Mouse (Mus musculus): ENCODE results near the gene Lbhd2. TPM values are rescaled to one million over a fixed set of nuclear protein-coding genes. Genes with fewer than 3 reads are reported as not detected.

Lbhd2 gene
- not detected for total RNA-seq (2021)
- long read RNA-seq, experiment 1: 0 reads
- long read RNA-seq, experiment 2: 0 reads

- DNase-seq: no peak
Measured at GRCm38 (mm10) chr12:111406622-111407021, at the start of gene Lbhd2. TSS of gene Lbhd2 (plus strand) at chr12:111406809.

GRCm38 (mm10) chr12:111360671-111361070, 45.9 kb upstream of the Lbhd2 start:
- DNase-seq: no peak

- DNase-seq: no peak
Measured at GRCm38 (mm10) chr12:111361319-111362098, 45.1 kb upstream of the Lbhd2 start.

DNA sequence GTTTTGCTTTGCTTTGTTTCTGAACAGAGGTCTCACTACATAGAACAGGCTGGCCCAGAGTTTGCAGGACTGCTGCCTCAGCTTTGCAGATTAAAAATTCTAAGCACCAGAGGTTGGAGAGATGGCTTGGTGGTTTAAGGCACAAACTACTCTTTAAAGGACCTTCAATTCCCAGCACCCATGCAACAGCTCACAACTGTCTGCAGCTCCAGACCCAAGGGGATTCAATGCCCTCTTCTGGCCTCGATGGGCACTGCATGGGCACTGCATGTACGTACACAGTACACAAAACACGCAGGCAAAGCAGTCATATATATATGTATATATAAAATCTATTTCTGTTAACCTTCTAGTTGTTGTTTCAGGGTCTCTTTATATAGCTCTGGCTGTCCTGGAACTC, 42.4 kb upstream of the Lbhd2 start:
- DNase-seq: no peak

DNA sequence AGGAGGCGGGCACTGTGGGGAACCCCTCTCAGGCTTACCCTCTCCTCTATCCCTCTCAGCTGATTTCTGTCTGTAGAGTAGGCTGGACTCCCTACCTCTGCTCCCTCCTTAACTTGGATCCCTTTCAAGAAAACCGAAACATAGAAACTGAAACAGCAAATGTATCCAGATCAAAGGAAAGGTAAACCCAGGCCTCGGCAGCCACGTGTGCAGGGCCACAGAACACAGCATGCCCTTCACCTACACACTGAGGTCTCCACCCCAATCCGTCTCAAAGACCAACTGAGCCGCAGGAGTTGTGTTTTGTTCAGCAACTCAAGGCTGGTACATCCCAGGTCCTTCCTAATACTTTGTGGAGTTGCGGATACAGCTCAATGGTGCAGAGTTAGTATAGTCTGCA, 39.5 kb upstream of the Lbhd2 start:
- no peak for DNase-seq

DNA sequence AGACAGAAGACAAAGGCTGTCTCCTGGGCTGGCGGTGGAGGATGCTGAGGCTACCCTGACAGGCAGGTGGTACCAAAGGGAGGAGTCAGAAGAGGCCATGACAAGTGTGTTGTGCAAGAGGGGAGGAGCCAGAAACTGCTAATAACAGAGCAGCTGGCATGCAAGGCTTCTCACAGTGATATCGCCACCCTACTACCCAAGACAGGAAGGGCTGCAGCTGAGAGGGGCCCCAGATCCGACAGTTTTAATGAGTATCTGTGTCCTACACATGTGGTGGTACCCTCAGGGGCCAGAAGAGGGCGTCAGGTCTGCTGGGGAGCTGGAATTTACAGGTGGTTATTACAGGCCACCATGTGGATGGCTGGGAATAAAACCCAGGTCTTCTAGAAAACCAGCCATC, 36.4 kb upstream of the Lbhd2 start:
- DNase-seq: no peak

DNA sequence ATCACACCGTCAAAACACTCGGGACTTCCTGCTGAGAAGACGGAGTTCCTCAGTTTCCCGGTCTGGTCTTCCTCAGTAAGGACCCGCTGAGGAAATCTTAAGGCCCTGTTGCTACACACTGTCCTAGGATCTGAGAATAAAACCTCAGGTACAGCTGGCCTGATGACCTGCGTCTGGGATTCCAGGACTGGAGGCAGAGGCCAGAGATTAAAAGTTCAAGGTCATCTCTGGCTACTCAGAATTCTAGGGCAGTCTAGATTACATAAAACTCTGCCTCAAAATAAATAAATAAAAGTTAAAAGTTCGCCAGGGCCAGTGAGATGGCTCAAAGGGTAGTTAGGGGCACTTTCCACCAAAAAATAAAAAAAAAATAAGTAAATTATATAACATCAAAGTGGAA, 34.7 kb upstream of the Lbhd2 start:
- DNase-seq: no peak

DNA sequence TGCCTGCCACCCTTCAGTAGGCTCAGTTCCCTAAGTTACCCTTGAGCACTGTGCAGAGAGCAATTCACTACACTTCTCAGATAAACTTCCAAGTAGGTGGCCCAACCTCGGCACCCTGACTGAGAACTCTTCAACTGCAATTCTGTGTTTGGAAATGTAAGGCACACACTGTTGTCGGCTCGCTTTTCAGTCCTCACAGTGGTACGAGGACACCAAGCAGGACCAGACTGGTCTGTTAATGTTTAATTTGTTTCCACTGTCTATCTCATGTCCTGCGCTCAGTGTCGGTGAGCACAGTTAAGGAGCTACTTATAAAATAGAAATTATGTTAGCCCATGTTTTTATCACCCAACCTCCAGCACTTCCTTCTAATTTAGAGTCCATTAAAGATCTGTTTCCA, 33.2 kb upstream of the Lbhd2 start:
- DNase-seq: no peak

- DNase-seq: no peak
Measured at GRCm38 (mm10) chr12:111374727-111375126, 31.9 kb upstream of the Lbhd2 start.

GRCm38 (mm10) chr12:111375559-111375958, 31.1 kb upstream of the Lbhd2 start:
- DNase-seq: peak in 1 of 2 experiments; percentile 36

DNA sequence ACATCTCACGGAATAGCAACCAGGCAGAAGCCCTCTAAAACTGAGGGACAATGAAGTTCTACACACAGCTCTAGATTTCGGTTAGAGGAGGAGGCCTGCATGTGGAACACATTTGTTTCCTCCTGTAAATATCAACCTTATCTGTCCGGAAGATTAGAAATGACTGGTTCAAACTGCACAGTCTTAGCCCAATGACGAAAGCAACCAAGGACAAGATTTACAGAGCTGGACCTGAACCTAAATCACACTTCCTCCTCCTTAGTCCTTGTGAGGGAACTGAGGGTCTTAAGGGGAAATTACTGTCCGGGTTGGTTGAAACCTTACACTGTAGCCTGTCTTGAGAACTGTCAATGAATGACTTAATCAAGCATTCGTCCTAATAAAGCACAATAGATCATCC, 30.6 kb upstream of the Lbhd2 start:
- DNase-seq: no peak

DNA sequence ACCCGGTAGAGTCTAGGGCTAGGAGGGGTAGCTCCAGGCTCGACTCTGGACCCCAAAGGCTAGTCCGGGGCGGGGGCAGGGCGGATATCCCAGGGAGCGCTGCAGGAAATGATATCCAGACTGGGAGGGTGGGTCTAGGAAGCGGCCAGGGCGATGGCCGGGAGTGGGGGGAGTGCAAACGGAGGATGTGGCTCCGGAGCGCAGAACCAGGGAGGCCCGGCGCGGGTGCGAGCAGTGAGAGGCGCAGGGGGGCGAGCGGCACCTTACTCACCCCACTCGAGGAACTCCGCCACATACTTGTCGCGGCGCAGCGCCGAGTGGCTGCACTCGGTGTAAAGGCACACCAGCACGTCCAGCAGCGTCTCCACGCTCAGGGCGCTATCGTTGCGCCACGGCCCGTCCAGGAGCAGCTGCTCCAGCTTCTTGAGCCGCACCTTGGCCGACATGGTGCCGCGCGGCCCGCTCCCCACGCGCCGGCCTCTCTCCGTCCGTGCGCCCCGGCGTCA, 29.7 kb upstream of the Lbhd2 start:
- peak; percentile 79 to 86 for DNase-seq

GRCm38 (mm10) chr12:111377376-111377973, 29.1 kb upstream of the Lbhd2 start, which contains the start of gene Cdc42bpb:
TSS of gene Cdc42bpb (minus strand) at chr12:111377718.
- peak; percentile 96 to 98 for DNase-seq

GRCm38 (mm10) chr12:111377986-111378490, 28.6 kb upstream of the Lbhd2 start:
- DNase-seq: peak in 1 of 2 experiments; percentile 54

DNA sequence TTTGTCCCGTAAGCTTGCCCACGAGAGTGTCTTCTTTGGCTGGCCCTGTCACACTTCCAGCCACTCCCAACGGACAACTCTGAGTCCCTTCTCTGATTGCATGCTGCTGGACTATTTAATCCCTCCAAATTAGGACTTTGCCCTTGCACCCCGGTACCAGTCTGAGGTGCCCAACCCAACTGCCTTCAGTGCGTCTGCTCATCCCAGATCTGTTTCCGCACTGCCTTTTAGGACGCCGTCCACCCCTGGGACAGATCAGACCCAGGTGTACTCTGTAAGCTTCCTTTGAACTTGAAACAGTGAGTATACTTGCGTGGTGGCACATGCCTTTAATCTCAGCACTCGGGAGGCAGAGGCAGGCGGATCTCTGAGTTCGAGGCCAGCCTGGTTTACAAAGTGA, 27.8 kb upstream of the Lbhd2 start:
- no peak for DNase-seq

DNA sequence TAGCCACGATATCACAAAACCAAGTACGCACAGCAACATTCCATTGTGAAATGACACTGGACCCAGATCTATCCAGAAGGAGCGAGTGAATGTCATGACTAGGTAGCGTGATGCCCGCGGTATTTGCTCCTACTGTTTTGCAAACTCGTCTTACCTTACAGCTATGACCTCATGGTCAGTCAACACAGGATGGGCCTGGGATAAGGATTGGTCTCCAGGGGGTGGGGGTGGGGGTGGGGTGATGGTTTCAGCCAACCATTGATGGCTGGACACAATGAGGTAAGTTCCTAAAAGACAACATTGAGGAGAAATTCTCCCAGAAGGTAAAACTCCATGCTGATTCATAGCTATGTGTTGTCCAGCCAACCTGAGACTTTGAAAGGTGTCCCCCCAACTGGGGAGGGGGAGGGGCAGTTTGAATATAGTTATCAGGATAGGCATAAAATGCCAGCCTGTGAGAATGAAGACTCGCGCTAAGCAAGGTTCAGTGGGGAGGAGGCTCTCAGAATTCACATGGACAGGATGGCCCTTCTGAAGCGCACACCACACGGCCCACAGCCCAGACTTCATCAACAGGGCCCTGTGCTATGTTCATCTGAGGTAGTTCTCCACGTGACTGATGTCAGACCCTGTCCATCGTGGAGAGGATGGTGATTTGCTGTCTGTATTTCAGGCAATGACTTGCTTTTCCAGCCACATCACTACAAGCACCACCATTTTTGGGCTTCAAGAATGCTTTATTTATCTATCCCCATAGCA, 20.5 kb upstream of the Lbhd2 start:
- no peak for DNase-seq

GRCm38 (mm10) chr12:111386642-111387120, 19.9 kb upstream of the Lbhd2 start:
- DNase-seq: peak; percentile 70 to 91

DNA sequence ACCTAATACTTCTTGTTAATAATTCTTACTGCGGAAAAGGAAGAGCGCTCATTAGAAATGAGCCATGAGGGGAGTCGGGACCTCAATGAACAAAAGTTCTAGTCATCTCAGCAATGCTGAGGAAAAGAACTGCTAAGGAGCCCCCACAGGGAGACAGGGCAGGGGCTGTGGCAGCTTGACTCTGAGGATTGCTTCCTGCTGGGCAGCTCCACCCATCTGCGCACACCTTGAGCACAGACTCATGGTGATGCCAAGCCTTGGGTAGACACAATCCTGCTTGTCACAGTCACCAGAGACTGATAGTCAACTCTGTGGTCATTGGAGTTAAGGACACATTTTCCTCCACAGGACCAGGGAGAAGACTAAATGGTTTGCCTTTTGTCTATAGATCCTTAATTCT, 19.5 kb upstream of the Lbhd2 start:
- no peak for DNase-seq

GRCm38 (mm10) chr12:111394008-111394407, 12.6 kb upstream of the Lbhd2 start:
- DNase-seq: no peak

GRCm38 (mm10) chr12:111396997-111397396, 9.6 kb upstream of the Lbhd2 start:
- DNase-seq: no peak

DNA sequence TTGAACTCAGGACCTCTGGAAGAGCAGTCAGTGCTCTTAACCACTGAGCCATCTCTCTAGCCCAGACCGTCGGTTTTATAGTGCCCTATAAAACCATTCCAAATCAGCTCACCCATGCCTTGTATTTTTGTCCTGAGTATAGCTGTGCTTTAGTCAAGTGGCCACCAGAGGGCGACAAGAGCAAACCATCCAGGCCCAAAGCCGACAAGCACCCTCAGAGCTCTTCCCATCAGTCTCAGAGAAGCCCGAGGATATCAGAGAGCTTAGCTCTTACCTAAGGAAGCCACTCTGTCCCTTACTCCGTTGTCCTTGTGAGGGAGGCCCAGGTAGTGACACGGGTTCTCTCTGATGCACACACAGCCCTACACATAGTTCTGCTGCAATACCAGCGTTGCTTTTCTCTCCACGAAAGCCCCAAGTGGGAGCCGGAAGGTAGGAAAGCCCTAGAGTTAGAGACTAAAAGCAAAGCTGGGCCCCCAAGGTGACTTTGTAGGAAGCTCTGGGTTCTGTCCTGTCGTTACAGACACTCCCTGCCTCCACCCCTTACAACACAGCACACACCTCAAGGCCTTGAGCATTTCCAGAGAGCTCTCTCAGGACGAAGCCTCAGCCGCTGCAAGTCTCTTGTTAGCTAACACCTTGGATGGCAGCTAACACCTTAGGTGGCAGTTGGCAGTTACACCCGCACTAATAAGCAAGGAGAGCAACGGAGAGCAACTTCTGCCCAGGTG, 5.0 kb upstream of the Lbhd2 start:
- DNase-seq: peak; percentile 79 to 88

GRCm38 (mm10) chr12:111404880-111405279, 1.7 kb upstream of the Lbhd2 start:
- DNase-seq: no peak

All from heart, adult 18-20 months (tissue).